Mouse (Mus musculus): ENCODE data around the gene Gipc2.
"Not testable (repeated sequence)": the region's sequence is repeated elsewhere in the genome, so short reads cannot be mapped to it uniquely, and the experiment has no call there.

Gipc2 gene

DNA sequence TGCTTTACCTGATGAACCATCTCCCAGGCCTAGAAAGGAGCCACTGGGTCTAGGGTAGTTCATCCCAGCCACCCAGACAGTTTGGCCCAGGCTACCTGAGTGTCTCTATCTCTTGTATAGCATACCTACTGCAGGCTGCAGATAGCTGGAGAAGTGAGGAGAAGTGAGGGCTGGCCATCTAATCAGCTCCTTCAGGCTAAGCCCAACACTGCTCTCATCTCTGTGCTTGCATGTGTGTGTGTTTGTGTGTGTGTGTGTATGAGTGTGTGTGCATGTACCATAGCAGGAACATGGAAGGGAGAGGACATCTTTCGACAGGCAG is 13.6 kb downstream of the Gipc2 start:
- DNase-seq, result no peak

DNA sequence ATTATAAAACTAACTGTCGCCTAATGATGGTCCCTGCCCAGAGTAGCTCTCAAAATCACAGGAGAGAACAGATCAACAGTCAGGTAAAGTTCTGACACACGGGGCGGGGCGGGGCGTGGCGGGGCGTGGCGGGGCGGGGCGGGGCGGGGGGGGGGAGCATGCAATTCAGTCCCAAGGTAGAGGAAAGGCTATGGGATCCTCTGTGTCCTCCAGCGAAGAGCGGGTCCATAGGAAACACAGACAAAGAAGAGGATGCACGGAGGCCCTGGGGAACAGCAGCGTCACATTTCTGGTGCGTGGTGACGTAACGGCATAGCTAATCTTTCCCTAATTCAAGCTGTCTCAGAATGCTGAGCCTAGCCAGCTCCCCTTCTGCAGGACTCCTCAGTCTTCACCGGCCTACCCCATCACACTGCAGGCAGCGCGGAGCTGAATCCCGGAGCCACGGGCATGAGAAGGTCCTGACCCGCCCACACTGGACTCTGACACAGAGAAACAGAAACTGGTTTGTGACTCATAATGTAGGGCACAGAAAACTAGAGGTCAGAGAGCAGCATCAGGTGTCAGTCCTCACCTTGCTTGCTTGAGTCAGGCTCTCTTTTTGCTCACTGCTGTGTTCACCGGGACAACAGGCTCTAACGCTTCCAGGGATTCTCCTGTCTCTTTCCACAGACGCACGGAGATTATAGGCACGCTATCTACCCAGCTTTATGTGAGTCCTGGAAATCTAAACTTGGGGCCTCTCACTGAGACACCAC is 14.1 kb downstream of the Gipc2 start:
- DNase-seq, result peak; percentile 76

DNA sequence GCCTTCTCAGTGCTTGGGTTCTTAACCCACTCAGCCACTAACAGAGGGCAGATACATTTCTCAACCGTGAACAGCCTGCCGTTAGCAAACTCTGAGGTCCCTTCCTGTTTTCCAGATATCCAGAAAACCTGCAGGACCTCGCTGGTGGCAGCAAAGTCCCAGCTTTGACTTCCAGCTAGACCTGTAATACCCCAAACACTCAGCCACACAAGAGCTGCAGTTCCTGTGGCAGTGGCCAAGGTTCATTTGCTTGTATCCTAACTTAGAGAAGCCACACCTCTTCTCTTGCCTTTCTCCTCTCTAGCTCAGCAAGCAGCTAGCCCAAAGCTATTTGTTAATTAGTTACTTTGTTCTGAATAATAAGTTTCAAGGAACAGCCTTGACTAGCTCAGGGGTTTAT is 16.2 kb downstream of the Gipc2 start:
- DNase-seq, result peak; percentile 86

DNA sequence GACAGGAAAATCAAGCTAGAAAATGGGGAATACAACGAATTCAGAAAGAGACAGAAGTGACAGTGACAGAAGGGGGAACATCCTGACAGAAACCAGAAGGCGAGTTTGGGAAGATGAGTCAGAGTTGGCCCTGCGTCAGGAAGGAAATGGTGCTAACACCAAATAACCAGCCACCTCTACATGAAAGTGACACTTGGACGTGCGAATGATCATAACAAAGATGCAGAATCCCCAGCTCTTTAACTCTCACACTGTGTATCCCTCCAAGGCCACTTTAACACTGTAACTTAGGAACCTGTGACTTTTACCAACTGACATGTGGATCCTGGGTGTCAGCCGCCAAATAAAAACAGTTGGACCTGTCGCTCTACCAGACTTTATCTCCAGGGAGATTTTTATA is 16.6 kb downstream of the Gipc2 start:
- no peak for DNase-seq

DNA sequence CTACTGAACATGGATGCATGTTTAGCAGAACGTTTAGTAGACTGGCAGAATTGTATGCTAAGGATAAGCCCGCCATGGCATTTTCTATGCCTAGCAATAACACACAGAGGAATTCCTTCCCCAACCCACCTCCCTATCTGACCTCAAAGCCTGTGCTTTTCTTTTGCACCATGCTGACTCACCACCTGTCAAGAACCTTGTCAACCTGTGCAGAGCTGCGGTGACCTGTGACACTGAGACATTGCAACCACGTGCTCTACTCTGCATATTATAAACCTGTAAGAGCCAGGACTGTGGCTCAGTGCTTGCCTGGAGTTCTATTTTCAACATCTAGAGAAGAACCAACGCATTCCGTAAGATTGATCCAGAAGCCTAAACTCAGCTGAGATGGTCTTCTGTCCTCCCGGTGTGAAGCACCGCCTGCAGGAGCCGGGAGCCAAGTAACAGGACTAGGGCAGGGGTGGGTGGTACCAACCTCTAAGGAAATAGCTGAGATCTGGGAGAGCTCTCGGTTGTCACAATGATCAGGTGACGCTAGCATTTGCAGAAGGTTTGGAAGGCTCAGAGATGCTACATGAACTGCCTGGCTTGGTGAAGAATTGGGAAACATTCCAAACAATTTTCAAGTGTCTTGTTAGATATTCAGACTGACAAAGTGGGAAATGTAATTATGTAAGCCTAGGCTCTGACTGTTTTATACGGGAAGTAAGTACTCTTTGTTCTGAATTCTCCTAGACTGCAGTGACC is 18.8 kb downstream of the Gipc2 start:
- peak; percentile 37 for DNase-seq

DNA sequence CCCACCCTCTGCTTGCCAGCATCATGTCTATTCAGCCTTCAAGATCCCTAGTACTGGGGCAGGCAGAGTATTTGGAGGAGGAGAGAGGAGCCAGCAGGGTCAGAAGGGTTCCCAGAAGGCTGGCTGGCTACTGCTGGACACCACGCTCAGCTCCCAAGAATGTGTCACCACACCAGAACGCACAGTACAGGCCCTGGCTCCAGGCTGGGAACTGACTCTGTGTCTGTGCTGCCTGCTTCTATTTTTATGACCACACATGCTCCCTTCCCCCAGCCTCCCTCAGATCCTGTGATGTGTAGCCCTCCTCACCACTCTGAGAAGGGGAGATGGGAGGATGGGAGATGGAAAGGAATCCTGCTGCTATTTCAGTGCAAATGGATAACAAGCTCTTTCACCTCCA is 20.8 kb downstream of the Gipc2 start:
- peak; percentile 46 for DNase-seq

DNA sequence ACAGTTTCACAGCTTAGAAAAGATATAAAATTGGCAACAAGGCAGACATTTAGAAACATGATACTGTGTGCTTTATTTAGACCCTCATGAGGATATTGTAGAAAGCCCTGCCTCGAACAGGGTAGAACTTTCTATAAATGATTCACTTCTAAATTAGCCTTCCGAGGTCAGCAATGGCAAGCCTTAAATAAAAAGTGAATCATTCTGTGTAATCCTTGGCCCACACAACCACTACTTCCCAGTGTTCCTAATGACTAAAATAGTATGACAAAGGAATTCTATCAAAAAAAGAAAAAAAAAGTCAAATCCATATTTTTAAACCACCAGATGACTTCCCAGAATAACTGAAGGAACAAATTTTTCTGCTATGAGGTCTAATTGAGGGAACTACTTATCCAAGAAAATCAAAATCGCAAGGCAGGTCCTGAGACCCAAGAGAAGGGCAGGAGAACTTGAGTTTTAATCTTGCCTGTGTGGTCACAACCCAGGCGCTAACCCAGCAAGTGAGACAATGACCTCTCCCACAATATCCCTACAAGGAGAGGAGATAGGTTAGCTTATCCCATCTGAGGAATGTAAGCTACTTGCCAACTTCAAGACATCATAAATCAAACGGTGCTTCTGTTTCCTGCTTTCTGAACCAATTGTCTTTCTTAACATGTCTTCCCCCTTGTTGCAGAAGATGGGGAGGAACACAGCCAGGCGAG is 22.9 kb downstream of the Gipc2 start:
- DNase-seq, result no peak

DNA sequence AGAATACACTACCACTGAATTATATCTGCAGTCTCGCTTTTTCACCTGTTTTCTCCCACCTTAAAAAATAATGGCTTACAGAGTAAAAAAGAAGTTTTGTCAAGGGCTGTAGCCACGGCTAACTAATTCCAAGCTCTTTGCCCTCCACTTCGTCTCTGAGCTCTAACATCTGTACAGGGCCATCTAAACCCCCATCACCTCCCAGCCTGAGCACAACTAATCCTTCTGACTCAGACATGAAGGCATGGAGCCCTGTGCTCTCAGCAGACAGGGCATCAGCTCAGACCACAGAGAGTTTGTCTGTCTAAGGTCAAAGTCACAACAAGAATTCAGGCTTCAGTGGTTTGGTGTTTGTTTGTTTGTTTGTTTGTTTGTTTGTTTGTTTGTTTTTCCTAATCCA is 23.9 kb downstream of the Gipc2 start:
- no peak for DNase-seq

DNA sequence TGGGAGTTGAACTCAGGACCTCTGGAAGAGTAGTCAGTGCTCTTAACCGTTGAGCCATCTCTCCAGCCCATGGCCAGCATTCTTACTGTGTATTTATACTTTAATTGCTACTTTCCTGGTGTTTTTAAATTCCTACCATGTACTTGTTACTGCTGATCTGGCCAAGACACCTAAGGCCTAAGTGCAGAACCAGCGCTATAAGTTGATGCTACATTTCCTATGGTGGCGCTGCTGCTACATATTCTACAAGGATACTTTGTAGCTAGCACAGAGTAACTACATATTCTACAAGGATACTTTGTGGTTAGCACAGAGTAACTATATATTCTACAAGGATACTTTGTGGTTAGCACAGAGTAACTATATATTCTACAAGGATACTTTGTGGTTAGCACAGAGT is 26.7 kb downstream of the Gipc2 start:
- not testable (repeated sequence) for DNase-seq

DNA sequence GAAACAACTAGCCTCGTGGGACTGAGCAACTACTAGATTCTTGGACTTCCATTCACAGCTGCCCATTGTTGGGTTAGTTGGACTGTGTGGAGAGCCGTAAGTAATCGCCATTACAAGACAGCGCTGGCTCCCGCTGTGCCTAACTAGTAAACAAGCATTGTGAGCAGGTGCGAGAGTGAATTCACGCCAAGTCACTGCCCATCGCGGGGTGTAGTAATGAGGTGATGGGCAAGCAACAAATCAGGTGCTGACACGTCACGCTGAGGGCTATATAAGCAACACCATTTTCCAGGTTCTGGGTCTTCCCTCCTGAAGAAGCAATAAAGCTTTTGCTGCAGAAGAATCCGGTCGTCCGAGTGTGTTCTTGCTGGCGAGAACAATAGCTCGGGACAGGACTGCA is 29.9 kb downstream of the Gipc2 start:
- DNase-seq, result not testable (repeated sequence)

DNA sequence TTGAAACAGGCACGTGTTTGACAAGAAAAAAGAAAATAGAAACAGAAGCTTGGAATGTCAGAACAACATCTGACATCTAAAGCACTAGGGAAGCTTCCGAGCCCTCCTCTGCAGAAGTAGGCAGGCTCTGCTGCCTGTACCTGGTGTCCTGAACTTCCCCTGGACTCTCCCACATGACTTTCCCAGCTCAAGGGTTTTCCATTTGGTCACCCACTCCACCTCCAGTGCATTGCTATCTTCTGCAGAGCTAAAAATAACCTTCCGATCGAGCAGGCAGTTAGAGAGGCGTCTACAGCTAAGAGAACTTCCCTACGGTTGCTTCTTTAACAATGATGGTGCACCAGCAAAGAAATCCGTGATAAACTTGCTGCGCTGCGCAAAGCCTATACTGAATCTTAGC is 32.4 kb downstream of the Gipc2 start:
- DNase-seq, result peak; percentile 36

DNA sequence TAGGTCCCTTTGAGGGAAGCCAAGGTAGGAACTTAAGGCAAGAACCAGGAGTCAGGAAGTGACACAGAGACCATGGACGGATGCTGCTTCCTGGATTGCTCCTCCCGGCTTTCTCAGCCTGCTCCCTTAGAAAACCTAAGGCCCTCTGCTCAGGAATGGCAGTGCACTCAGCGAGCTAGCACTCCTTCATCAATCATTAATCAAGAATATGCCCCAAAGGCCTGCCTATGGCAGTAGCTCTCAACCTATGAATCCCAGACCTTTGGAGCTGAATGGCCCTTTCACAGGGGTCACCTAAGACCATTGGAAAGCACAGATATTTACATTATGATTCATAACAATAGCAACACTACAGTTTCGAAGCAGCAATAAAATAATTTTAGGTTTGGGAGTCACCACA is 35.1 kb downstream of the Gipc2 start:
- DNase-seq, result no peak

DNA sequence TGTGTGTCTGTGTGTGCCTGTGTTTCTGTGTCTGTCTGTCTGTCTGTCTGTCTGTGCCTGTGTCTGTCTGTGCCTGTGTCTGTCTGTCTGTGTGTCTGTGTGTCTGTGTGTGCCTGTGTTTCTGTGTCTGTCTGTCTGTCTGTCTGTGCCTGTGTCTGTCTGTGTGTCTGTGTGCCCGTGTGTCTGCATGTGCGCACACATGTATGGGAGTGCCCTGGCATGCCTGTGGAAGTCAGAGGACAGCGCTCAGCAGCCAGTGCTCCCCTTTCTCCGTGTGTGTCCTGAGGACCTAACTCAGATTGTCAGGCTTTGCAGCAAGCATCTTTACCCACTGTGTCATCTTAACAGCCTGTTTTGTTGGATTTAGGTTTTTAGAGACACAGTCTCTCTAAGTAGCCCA is 36.6 kb downstream of the Gipc2 start:
- DNase-seq, result not testable (repeated sequence)

DNA sequence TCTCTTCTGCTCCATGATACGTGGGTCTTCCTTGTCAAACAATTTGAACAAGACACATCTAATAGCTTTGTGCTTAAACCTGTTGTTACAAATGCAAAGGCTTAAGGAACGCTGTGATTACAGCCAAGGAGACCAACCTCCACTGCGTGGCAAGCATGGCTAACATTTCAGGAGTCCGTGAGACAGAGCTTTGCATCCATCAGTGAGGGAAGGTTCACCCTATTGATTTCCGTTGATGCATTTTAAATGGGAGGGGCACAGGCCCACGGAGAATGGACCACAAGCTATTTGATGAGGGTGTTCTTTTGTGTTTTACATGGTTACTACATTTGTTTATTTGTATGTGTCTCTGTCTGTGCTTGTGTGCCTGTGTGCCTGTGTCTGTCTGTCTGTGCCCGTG is 37.4 kb downstream of the Gipc2 start:
- DNase-seq, result no peak

DNA sequence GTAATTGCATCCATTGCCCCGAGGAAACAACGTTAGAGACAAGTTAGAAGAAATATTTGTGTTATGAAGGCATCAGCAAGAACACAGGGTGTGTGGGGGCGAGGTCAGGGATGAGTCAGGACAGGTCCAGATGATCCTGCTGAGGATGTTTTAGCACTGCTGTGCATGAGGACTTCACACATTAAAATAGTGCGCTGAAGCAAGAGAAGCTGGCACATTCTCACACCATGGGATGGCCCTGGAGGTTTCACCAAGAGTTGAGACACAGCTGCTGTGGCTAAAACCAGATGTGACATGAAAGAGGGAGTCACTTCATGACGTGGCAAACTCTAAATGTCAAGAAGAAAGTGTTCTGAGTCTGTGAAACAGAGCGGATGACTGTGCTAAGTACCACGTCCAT is 38.9 kb downstream of the Gipc2 start:
- no peak for DNase-seq

DNA sequence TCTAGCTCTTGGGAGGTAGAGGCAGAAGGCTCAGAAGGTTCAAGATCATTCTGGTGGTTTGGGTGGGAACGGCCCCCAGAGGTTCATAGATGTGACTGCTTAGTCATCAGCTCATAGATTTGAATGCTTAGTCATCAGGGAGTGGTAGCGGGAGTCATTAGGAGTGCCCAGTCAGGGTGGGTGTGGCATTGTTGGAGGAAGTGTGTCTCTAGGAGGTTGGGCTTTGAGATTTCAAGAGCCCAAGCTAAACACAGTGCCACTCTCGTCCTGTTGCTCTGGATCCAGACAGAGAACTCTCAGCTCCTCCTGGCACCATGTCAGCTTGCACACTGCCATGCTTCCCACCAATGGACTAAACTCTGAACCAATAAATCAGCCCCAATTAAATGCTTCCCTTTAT is 43.3 kb downstream of the Gipc2 start:
- DNase-seq, result no peak

DNA sequence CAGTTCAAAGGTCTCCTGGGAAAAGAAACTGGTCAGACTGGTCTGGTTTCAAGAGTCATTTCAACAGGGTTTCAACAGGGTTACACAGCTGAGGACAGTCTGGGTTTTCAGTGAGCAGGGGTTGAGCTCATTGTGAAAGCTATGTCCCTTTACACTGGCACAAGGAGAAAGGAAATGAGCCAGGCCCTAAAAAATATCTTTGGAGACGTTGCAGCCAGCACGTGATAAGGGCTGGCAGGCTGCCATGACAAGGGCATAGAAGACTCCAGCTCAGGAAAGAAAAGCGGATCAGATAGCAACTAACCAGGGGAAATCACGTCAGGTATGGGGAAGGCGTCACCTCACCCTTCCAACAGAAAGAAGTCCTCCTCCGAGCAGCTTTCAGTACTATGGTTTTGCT is 43.9 kb downstream of the Gipc2 start:
- DNase-seq, result peak; percentile 82

DNA sequence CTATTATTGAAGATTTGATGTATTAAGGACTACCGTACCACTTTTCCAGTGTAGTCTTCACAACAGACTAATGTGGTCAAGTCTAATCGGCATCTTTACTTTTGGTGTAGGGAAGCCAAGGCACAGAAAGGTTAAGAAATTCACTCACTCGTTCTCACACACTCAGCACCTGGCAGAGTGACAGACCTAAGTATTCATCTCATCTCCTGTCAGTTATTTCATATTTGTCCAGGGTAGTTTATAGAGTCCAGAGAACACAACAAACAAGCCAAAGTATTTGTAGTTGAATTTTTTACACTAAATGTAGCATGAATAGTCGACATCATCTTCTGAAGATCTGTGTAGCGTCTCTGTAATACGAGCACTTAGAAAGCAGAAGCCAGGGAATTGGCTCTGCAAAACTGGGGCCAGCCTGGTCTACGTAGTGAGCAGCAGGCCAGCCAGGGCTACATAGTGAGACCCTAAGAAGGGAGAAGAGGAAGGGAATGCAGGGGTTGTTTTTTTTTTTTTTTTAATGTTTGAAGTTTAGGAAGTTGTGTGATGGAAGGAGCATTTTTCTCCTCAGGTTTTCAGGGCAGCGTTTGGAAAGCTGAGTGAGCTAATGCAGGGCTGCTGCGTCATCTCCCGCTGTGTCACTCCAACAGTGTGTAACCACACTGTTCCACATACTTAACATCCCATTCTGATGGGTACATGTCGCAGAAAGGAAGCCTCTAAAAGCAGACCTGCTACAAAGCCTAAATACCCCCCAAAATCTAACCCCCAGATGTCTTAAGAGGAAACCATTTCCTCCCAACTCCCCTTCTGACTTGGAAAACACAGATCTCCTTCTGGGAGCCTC is 44.6 kb downstream of the Gipc2 start:
- no peak for DNase-seq

DNA sequence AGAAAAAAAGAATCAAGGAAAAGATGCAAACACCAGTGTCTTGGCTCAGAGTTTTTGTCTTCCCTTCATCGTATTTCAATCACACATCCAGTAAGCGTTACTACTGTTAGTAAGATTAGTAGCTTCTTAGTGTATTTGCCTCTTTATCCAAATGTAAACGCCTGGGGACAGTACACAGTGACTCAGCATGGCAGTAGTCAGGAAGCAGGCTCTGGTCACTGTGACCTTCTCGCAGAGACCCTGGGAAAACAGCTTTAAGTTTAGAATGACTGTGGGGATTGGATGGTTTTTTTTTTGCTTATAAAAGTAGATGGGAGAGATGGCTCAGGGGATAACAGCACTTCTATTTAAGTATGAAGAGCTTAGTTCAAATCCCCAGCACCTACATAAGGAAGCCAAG is 46.0 kb downstream of the Gipc2 start:
- DNase-seq, result no peak

DNA sequence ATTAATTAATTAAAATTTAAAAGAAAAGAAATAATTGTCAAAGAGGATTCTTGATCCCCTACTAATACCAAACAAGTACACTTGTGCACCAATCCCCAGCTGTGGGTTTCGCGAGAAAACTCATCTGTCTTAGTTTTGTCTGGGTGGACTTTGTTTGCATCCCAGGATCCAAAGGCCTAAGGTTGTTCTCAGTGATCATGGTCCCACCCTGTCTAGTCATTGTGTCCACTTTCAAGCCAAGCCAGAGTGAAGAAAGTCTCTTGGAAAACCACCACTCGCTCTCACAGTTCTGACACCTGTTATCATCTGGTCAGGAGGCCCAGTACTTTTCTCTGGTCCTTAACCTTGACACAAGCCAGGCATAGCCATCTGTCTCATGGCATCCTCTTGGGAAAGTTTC is 48.1 kb downstream of the Gipc2 start:
- DNase-seq, result peak; percentile 29

DNA sequence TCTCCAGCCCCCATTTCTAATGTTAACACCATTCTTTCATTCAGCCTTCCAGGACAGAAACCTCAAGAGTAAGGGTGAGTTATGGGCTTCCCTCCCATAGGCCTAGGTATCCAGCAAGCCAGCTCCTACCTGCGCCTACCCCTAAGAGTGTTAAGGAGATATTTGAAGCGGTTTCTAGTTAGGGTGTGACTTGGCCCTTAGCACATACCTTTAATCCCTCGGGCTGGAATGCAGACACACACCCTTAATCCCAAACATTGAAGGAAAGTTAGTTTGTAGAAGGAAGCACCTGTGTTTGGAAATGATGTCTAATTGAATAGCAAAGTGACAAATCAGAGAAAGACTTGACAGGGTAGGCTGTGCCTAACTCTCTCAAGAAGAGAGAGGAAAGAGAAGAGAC is 49.9 kb downstream of the Gipc2 start:
- DNase-seq, result no peak

DNA sequence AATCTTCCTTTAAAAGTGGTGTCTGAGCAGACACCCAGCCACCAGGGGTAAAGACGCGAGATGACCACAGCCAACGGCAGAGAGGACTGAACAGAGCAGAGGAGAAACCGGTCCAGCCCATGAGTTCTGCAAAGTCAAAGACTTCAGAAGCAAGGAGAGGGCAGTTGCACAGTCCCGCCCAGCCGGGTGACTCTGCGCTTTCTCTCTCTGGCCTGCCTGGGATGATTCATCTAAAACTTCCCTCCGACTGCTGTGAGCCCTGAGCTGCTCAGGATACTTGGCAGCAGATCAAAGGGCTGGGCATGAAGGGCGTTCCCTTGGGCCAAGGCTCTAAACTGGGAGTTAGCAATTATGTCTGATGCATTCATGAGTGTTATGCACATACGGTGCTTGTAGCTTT is 51.2 kb downstream of the Gipc2 start:
- peak; percentile 93 for DNase-seq

DNA sequence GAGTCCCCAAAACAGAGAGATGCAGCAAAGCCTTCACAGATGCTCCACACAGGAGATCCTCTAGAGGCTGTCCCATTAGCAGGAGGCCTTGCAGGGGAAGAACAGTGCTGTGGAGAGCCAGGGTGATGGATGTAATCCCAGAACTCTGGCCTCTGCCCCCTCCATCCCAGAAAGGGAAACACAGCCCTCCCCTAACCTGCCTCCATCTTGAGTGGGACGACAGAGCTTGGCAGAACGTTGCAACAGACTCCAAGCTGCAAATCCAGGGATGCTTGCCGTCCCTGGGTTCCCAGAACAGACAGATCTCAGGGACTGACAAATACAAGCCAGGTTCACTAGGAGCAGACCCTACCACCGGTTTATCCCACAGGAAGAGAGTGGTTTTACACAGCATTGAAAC is 51.8 kb downstream of the Gipc2 start:
- DNase-seq, result no peak

All from kidney, adult 11 months (tissue).